Mouse (Mus musculus): Measurements from ENCODE around the gene Sfn.

DNA sequence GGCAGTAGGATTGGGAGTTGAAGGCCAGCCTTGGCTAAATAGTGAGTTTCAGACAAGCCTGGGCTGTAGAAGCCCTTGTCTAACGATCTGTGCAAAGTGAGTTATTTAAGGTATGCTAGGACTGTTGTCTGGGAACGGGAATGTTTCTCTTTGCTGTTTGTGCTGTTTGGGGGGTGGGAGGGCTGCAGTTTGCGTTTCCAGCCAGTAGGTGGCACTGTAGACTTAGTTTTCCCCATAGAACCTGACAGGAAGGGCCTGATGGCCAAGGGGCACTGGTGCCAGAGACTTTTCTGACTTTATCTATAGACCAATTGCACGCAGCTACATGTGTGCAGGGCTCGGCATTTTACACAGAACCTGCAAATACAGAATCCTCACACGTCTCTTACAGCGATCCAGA is 9.4 kb downstream of the Sfn start:
- TF ChIP-seq MAX (IDR thresholded peaks at IDR 0.05; ENCODE audit: low read depth) (no peak), MYOD1 (IDR thresholded peaks at IDR 0.05; ENCODE audit: control insufficient read depth in 1 of 3, insufficient read length in 2 of 3, low read depth in 2 of 3) (no peak), POLR2A (IDR thresholded peaks at IDR 0.05; ENCODE audit: insufficient read length, low read depth) (no peak), E2F4 (IDR thresholded peaks at IDR 0.05; ENCODE audit: insufficient read depth) (no peak), CEBPB (IDR thresholded peaks at IDR 0.05; ENCODE audit: insufficient read depth, poor library complexity, severe bottlenecking) (no peak), POLR2AphosphoS2 (IDR thresholded peaks at IDR 0.05; ENCODE audit: insufficient read length, low read depth) (no peak), MYOG (IDR thresholded peaks at IDR 0.05; ENCODE audit: control insufficient read depth in 1 of 3, insufficient read depth in 1 of 3, insufficient read length in 2 of 3, low read depth in 2 of 3) (no peak), TCF12 (IDR thresholded peaks at IDR 0.05; ENCODE audit: insufficient read depth, poor library complexity, severe bottlenecking) (no peak), TCF3 (IDR thresholded peaks at IDR 0.05; ENCODE audit: insufficient read length, low read depth) (no peak), USF1 (IDR thresholded peaks at IDR 0.05; ENCODE audit: low read depth) (no peak), SRF (IDR thresholded peaks at IDR 0.05; ENCODE audit: control insufficient read depth, insufficient read length, low read depth) (no peak)

Data from myocyte (in vitro differentiated cells).